Mouse (Mus musculus) spleen, postnatal 10 days (tissue): ENCODE measurements around the gene Rps2.
"Not testable (repeated sequence)": the region's sequence is repeated elsewhere in the genome, so short reads cannot be mapped to it uniquely, and the experiment has no call there.

Experiments
- DNase-seq, 2 experiments: peaks; one replicate each; pipeline ENCODE4 v3.0.0; 2021 to 2022; ENCODE audit warnings: low spot score in 2 of 2

Rps2 gene

DNA sequence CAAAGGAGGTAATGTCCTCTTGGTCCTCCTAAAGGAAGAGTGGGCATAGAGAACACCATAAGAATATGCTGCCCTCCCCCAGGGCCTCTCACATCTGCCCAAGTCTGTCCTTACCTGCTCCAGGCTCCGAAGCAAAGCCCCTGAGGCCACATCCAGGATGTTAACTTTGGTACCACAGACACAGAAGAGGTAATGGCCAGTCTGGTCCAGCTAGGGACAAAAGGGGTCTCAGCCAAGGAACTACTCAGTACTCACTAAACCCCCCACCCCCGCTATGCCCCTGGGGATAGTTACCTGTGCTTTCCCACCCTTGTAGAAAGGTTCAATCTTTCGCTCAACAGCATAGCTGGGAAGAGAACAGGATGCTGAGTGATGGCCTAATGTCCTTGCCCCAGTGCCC is 12.1 kb upstream of the Rps2 start:
- no peak for DNase-seq

DNA sequence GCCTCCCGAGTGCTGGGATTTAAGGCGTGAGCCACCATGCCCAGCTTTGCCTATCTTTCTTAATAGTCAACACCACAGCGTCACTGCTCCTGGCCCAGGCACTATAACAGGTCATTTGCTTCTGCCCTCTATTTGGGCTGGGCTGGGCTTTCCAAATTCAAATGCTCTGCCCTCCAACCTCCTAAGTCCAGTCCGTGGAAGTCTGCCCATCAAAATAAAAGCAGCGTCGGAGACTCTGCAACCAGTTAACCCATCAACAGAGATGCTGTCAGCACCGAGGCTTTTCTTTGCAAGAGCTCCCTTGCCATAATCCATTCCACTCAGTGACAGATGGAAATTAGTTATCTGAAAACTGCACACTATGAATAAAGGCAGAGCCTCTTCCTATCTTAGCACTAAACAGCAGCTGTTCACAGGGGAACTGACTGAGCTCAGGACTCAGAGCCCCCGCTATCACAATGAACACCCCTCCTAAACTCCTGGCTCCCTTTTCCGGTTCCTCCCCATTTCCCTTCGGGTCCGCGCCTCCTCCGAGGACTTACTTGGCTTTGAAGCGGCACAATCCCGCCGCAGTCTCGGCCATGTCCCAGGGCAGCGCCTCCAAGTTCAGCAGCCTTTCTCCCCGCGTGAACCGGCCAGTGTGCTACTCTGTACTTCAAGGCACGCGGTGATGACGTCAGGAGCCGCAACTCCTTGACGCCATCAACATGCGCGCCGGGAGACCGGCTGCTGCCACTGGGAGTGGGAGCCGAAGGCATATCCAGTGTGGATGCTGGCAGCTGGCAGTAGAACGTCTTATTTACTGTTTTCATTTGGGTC is 10.7 kb upstream of the Rps2 start, which contains the start of gene Tbl3:
TSS of gene Tbl3 (minus strand) at position 679 of the 819 bp plus-strand sequence.
- peak; percentile 94 to 96 for DNase-seq

DNA sequence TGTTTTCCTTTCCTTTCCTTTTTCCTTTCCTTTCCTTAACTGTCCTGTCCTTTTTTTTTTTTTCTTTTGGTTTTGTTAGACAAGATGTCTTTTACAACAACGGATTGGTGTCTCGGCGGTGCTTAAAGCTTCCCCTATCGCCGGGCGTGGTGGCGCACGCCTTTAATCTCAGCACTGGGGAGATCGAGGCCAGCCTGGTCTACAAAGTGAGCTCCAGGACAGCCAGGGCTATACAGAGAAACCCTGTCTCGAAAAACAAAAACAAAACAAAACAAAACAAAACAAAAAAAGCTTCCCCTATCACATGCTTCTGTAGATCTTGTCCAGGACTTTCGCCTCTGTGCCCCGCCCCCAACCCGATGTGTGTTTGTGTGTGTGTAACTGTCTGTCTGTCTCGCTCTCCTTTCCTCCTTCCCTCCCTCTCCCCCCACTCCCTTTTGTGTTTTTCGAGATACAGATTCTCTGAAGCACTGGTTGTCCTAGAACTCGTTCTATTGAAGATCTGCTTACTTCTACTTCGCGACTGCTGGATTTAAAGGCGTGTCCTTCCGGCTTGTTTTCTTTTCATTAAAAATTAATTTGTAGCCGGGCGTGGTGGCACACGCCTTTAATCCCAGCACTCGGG is 10.0 kb upstream of the Rps2 start:
- peak in 1 of 2 experiments; percentile 49 for DNase-seq

DNA sequence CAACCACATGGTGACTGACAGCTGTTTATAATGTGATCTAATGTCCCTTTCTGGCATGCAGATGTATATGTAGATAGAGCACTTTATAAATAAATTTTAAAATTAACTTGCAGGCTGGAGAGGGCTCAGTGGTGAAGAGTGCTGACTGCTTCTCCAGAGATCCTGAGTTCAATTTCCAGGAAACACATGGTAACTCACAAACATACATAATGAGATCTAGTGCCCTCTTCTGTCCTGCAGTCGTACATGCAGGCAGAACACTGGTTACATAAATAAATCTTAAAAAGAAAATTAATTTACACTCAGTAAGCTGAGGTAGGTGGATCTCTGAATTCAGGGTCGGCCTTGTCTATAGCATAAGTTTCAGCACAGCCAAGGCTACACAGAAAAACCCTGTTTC is 9.3 kb upstream of the Rps2 start:
- DNase-seq = no peak

DNA sequence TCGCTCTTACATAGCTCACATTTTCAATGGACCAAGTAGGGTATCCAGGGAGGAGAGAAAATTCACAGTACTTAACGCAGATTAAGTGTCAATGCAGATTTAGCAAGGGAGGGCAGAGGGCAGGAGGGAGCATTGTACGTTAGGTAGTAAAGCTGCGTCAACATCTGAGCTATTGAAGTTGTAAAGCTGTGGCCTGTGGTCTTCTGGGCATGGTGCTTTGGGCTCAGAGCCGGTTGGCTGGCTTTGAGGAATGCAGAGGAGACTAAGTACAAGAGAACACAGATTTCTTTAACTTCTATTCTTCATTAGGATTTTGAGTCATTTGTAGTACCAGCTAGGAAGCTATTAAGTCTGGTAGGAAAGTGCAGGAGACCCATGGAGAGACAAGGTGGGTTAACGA is 2.4 kb upstream of the Rps2 start:
- DNase-seq = no peak

DNA sequence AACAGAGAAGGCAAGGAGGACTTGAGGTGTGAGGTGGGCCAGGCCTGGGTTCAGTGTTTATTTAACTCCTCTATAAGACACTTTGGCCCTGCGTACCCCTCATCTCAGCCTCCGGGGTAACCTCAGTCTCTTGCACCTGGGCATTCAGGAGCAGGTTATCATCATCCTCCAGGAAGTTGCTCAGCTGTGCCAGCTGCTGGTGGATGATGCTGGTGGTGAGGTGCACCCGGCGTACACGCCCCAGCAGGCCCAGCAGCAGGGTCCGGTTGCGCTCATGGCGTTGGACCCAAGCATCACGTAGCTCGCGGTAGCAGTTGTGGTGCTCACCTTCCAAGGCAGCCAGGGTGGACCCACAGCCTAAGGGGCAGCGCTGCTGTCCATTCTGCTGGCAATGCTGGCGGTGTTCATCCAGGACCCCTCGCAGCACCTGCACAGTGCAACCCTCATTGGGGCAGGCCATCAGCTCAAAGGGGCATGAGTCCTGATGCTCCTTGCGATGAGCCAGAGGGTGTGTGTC is 1.7 kb upstream of the Rps2 start:
- DNase-seq = no peak

DNA sequence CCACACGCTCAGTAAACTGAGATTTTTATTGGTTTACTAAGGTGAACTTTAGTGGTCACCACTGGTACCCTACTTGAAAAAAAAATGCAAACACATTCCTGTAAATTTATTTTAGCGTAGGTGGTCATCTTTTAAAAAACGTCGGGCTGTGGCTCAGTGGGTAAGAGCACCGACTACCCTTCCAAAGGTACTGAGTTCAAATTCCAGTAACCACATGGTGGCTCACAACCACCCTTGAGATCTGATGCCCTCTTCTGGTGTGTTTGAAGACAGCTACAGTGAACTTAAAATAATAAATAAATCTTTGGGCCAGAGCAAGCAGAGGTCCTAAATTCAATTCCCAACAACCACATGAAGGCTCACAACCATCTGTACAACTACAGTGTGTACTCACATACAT is 1.0 kb downstream of the Rps2 start:
- DNase-seq = not testable (repeated sequence)

DNA sequence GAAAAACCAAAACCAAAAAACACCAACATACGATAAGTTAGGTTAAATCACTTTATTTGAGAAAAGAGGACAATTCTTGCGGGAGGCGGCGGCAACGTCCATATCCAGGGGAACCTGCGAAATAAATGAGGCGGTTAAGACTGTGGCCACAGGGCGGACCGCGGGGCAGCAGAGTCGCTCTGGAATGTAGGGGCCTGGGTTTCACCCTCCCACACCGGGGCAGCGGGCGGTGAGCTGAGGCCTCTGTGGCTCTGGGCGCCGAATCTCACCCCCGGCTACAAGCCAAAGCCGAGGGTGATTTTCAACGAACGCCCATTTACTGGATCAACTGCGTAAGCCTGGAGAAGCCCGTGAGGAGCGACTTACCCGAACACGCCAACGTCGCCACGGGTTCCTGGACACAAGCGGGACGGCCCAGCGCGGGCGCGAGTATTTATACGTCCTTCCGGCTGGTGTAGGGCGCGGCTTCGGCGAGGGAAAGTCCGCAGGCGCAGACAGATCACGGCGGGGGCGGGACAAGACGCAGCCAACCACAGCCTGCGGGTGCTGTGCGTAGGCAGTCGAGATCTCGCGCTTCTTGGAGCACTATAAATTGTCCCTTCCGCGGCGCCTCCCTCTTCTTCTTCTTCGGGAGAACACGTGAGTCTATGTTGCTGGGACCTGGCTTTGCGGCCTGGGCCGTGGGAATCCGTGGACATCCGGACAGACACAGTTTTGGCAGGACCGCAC is 1.7 kb downstream of the Rps2 start:
- DNase-seq = peak; percentile 90 to 99

DNA sequence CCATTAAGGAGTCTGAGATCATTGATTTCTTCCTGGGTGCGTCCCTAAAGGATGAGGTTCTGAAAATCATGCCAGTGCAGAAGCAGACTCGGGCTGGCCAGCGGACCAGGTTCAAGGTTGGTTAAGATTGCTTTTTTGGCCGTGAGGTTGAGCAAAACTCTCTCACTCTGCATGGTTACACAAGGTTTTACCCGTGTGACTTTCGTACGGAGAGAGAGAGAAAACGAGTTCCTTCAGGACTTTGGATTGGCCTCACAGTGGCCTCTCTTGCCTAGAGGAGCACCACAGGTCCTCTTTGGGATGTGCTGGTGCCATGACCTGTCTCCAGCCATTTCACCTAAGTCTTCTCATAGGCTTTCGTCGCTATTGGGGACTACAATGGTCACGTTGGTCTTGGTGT is 2.7 kb downstream of the Rps2 start:
- DNase-seq = not testable (repeated sequence)

DNA sequence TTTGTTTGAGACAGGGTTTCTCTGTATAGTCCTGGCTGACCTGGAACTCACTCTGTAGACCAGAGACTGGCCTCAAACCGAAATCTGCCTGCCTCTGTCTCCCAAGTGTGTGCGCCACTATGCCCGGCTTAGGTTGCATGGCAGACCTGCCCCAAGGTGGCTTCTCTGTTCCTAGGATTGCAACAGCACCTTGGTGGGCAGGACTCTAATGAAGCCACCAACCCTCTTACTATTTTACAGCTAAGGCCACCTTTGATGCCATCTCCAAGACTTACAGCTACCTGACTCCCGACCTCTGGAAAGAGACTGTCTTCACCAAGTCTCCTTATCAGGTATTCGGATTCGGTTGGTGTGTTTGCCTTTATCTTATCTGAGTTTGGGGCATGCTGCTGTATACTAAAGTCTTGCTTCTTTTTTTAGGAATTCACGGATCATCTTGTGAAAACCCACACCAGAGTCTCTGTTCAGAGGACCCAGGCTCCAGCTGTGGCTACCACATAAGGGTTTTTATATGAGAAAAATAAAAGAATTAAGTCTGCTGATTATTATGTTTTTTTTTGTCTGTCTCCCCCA is 3.6 kb downstream of the Rps2 start:
- DNase-seq = not testable (repeated sequence)

DNA sequence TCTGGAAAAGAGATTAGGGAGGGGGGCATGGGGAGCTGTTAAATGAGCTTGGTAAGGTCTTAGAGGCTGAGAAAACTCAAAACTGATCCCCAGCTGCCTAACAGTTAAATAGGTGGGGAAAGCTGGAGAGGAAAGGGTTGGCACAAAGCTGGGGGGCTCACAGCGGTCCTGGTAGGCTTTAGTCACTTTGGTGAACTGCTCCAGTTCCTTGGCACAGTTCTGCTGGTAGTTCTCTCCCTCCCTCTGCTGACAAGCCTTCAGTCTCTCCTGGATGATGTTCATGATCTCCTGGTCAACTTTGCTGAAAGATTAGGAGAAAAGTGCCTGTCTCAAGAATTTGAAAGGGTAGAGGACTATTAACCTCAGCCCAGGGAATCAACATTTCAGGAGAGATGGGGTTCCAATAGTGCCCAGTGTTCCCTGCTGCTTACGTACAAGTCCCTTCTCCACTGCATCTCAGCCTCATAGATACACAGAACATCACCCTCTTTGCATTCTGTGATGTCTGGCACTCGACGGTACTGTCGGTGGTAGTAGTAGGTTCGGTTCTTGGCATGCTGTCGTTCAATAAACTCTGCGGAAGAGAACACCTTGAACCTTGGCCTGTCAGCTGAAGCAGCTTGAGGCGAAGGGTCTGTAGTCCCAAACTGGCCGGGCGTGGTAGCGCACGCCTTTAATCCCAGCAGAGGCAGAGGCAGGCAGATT is 4.5 kb downstream of the Rps2 start:
- no peak for DNase-seq

DNA sequence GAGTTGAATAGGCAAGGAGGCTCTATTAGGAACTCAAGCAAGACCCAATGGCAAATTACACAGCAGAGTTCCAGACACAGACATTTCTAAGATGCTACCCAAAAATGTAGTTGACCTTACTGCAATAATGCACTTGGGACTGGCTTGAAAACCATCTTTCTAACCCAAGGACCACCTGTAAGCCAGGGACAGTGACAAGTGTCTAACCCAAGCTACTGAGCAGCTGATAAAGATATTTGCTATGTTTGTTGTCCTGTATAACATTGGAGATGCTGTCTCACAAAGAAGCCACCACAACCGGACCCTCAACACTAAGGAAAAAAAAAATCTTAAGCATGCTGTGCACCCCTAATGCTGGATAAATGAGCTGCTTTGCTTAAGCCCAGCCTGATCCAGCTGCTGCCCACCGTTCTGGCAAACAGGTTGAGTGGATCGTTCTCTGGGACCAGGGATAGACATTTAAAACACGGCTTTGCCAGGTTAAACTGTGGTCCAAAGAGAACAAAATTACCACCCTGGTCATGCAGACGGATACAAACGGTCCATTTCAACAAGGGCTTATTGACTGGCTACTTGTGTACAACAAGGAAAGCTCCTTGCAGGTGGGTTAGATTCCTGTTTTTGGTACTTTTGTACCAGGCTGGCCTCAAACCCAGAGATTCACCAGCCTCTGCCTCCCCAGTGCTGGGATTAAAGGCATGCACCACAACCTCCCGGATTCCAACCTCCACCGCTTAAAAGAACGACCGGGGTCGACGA is 5.4 kb downstream of the Rps2 start:
- DNase-seq = no peak

DNA sequence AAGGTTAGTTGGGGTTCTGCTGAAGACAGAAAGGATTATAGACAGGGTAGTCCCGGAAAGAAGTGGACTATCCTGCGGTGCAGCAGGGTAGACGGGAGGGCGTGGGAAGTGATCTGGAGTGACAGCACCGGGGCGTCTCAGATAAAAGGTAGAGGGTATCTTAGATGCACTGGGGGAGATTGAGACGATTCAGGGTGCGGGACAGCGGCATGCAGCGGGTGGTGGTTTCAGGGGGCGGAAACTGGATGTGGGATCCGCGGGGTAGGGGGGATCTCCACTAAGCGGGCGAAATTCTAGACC is 5.9 kb downstream of the Rps2 start:
- DNase-seq = peak in 1 of 2 experiments; percentile 61

DNA sequence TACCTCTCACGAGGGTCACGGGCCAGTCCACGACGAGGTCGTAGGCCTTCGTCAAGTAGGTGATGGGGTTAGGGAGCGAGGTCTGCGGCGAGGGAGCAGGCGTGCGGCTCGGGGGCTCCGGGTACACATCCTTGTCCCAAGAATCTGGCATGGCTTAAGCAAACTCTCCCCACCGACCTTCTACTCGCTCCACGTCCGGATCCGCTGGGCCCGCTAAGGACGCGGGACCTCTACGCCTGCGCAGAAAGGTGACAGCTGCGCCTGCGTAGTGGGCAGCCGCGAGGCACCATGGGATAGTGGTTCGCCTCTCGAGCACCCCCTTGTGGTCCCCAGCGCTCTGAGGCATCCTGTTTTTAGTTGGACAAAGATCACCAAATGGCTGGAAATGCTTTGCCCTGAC is 6.3 kb downstream of the Rps2 start, which contains the start of gene Ndufb10:
TSS of gene Ndufb10 (minus strand) at position 295 of the 400 bp plus-strand sequence.
- peak; percentile 97 to 99 for DNase-seq

DNA sequence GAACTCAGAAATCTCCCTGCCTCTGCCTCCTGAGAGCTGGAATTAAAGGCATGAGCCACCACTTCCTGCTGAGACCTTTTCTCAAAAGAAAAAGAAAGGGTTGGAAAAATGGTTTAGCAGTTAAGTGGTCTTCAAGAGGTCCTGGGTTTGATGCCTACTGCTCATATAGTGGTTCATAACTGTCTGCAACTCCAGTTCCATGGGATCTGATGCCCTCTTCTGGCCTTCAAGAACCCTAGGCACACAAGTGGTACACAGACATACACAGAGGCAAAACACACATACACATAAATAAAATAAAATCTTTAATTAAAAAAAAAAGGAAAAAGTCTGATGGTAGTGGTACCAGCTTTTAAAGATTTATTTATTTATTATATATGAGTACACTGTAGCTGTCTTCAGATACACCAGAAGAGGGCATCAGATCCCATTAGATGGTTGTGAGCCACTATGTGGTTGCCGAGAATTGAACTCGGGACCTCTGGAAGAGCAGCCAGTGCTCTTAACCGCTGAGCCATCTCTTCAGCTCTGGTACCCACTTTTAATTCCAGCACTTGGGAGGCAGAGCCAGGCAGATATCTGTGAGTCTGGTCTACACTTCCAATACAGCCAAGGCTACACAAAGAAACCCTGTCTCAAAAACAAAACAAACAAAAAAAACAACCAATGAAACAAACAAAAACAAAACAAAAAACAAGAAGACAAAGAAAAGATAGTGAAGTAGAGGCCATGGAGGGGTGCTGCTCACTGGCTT is 7.9 kb downstream of the Rps2 start:
- no peak for DNase-seq

DNA sequence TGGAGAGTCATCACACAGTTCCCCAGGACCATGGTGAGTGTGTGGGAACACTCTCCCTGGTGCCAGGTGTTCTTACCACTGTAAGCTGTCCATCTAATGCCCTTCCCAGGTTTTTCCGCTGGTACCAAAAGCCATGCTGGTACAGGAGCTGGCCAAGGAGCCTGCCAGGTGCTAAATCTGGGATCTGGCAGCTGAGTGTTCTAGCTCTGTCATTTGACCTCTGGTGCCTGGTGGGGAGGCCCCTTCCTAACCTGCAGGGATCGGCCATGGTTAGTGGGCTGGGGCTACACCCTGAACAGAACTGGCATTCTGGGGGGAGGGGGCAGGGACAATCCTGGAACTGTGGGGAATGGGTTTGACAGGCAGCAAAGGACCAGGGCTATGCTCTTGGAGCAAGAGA is 9.7 kb downstream of the Rps2 start, which contains the start of gene Rpl3l:
TSS of gene Rpl3l (plus strand) at position 203 of the 400 bp plus-strand sequence.
- DNase-seq = no peak

DNA sequence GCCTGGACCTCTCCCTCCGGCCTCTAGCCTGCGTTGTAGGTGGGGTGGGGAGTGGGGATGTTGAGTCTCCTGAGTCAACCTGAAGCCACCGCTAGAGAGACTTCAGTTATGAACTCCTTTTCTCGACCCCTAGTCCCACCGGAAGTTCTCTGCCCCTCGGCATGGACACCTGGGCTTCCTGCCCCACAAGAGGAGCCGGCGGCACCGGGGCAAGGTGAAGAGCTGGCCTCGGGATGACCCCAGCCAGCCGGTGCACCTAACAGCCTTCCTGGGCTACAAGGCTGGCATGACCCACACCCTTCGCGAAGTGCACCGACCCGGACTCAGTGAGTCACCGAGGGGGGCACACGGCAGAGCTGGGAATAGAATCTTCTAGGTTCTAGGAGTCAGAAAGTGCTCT is 10.3 kb downstream of the Rps2 start:
- DNase-seq = no peak

DNA sequence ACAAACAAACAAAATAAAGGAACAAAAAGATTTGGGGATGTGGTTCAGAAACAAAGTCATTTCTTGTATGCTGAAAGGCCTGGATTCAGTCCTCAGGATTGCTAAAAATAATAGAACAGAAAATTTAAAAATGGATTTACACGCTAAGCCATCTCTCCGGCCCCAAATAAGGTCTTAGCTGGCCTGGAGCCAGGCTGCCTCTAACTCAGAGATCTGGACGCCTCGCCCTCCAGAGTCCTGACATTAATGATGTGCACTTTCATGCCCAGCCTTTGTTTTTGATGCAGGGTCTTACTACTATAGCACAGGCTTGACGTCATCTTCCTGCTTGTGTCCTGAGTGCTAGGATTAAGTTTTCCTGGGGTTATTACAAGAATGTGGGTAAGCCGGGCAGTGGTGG is 11.2 kb downstream of the Rps2 start:
- DNase-seq = no peak

DNA sequence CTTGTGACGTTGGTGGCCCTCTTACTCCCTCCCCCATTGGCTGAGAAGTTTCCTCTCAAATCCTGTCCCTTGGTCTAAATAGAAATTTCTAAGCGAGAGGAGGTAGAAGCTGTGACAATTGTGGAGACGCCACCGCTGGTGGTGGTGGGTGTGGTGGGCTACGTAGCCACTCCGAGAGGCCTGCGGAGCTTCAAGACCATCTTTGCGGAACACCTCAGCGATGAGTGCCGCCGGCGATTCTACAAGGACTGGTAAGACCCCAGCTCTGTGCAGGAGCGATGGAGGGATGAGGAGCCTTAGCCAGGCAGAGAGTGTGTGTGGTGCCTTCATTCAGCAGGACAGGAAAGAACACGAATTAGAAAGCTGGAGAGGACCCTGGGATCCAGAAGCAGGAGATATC is 12.9 kb downstream of the Rps2 start:
- DNase-seq = no peak
